In the genomic region with DNA sequence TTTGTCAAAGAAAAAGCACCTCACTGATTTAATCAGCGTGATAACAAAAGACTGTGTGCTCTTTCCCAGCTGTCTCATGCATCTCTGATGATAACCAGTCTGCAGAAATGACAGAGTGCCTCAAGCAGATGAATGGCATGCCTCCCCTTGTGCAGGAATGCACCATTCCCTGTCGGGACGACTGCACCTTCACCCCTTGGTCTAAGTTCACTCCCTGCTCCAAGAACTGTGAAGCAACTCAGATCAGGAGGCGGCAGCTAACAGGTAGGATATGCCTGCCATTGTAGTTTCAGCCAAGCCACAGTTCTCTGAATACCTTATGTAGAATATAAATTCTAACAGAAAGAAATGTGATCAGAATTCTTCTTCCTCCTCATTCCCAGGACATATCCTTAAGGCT, we compare ENCODE assay signal across 30 mouse cellular contexts.
DNase-seq lines count a peak whose midpoint lies in the region; ATAC-seq and TF ChIP-seq lines count a peak whose summit lies in the region.
"Had no signal": no experiment of that assay in that cellular context is flagged by ENCODE, and none has a peak within 500 bp of the region (broad histone marks: within the 10 kb centered on the region; RNA-seq: fewer than 3 reads in every experiment).

No protein-coding gene starts in this region.

- no peak overlapping the region for H3K27ac ChIP-seq in kidney, adult 2 months (ENCODE audit: insufficient read depth, low read depth, low read length)
- H3K27ac ChIP-seq in kidney, embryonic 16.5 days (ENCODE audit: low read length) = no peak overlapping the region
- H3K27ac ChIP-seq in intestine, postnatal 0 days (ENCODE audit: low read depth, low read length) = no peak overlapping the region
- no peak overlapping the region for H3K27ac ChIP-seq in thymus, adult 2 months (ENCODE audit: control insufficient read depth, insufficient read depth, low read length)
- H3K27ac ChIP-seq: embryonic facial prominence, embryonic 15.5 days; forebrain, embryonic 12.5 days; hindbrain, embryonic 12.5 days; hindbrain, postnatal 0 days; limb, embryonic 10.5 days; limb, embryonic 15.5 days; liver, embryonic 15.5 days; lung, embryonic 15.5 days; midbrain, embryonic 12.5 days; neural tube, embryonic 12.5 days had no signal

- no peaks in the 10 kb centered on the region for H3K9me3 ChIP-seq in kidney, embryonic 16.5 days (ENCODE audit: low read length)
- no peaks in the 10 kb centered on the region for H3K9me3 ChIP-seq in intestine, postnatal 0 days (ENCODE audit: control insufficient read depth)
- H3K9me3 ChIP-seq: embryonic facial prominence, embryonic 15.5 days; forebrain, embryonic 12.5 days; hindbrain, embryonic 12.5 days; limb, embryonic 10.5 days; limb, embryonic 15.5 days; liver, embryonic 15.5 days; lung, embryonic 15.5 days; midbrain, embryonic 12.5 days; neural tube, embryonic 12.5 days had no signal

- WGBS in kidney, adult 2 months = 34% methylated on average over 4 of the region's 4 CpGs
- WGBS in kidney, embryonic 16.5 days = 45% methylated on average over 4 of the region's 4 CpGs
- 18% methylated on average over 4 of the region's 4 CpGs for WGBS in intestine, postnatal 0 days
- 66% methylated on average over 4 of the region's 4 CpGs for WGBS in thymus, adult 2 months

- no peak overlapping the region for H3K4me2 ChIP-seq in kidney, embryonic 16.5 days (replicated peaks; ENCODE audit: low read depth, low read length)
- no peak overlapping the region for H3K4me2 ChIP-seq in intestine, postnatal 0 days (replicated peaks; ENCODE audit: low read depth)
- H3K4me2 ChIP-seq: embryonic facial prominence, embryonic 15.5 days; forebrain, embryonic 12.5 days; heart, embryonic 11.5 days; hindbrain, embryonic 12.5 days; limb, embryonic 15.5 days; liver, embryonic 15.5 days; lung, embryonic 15.5 days; midbrain, embryonic 12.5 days; neural tube, embryonic 12.5 days had no signal

- ATAC-seq in kidney, embryonic 16.5 days (ENCODE audit: low FRiP score, low TSS enrichment) = no peak
- peak; percentile 75; the same call in 1 of the 2 replicates for ATAC-seq in intestine, postnatal 0 days
- ATAC-seq: hindbrain, postnatal 0 days had no signal

- H3K9ac ChIP-seq in kidney, embryonic 16.5 days (replicated peaks; ENCODE audit: low read length) = no peak overlapping the region
- H3K9ac ChIP-seq in intestine, postnatal 0 days (ENCODE audit: low read depth, low read length) = no peak overlapping the region
- H3K9ac ChIP-seq: embryonic facial prominence, embryonic 15.5 days; forebrain, embryonic 12.5 days; hindbrain, embryonic 12.5 days; limb, embryonic 15.5 days; liver, embryonic 15.5 days; lung, embryonic 15.5 days; midbrain, embryonic 12.5 days; neural tube, embryonic 12.5 days had no signal

- H3K4me1 ChIP-seq in kidney, adult 2 months (ENCODE audit: control insufficient read depth, insufficient read depth, low read length) = no peaks in the 10 kb centered on the region
- no peaks in the 10 kb centered on the region for H3K4me1 ChIP-seq in kidney, embryonic 16.5 days (ENCODE audit: insufficient read depth, low read length)
- 0 out of 2 replicates have a peak, but pooled peaks cover 2% of the 10 kb centered on the region for H3K4me1 ChIP-seq in intestine, postnatal 0 days (replicated peaks; ENCODE audit: control insufficient read depth, insufficient read depth, low read length)
- no peaks in the 10 kb centered on the region for H3K4me1 ChIP-seq in thymus, adult 2 months (replicated peaks; ENCODE audit: control insufficient read depth, insufficient read depth, low read length)
- H3K4me1 ChIP-seq: embryonic facial prominence, embryonic 15.5 days; forebrain, embryonic 12.5 days; hindbrain, embryonic 12.5 days; limb, embryonic 10.5 days; limb, embryonic 15.5 days; liver, embryonic 15.5 days; lung, embryonic 15.5 days; midbrain, embryonic 12.5 days; neural tube, embryonic 12.5 days had no signal

- H3K4me3 ChIP-seq in kidney, adult 2 months (ENCODE audit: insufficient read depth, low read depth, low read length) = no peak overlapping the region
- H3K4me3 ChIP-seq in kidney, embryonic 16.5 days (ENCODE audit: low read length) = no peak overlapping the region
- no peak overlapping the region for H3K4me3 ChIP-seq in intestine, postnatal 0 days (ENCODE audit: low read depth, low read length)
- no peak overlapping the region for H3K4me3 ChIP-seq in thymus, adult 2 months (ENCODE audit: control insufficient read depth, insufficient read depth, low read length)
- H3K4me3 ChIP-seq: embryonic facial prominence, embryonic 15.5 days; forebrain, embryonic 12.5 days; hindbrain, embryonic 12.5 days; limb, embryonic 10.5 days; limb, embryonic 15.5 days; liver, embryonic 15.5 days; lung, embryonic 15.5 days; midbrain, embryonic 12.5 days; myocyte; neural tube, embryonic 12.5 days had no signal

- H3K36me3 ChIP-seq in kidney, adult 2 months (ENCODE audit: control insufficient read depth, insufficient read depth, low read length) = no peaks in the 10 kb centered on the region
- no peaks in the 10 kb centered on the region for H3K36me3 ChIP-seq in kidney, embryonic 16.5 days (ENCODE audit: insufficient read depth, low read length)
- H3K36me3 ChIP-seq in intestine, postnatal 0 days (ENCODE audit: control insufficient read depth, insufficient read depth) = no peaks in the 10 kb centered on the region
- H3K36me3 ChIP-seq in thymus, adult 2 months (ENCODE audit: control insufficient read depth, insufficient read depth, low read length) = no peaks in the 10 kb centered on the region
- H3K36me3 ChIP-seq: embryonic facial prominence, embryonic 15.5 days; forebrain, embryonic 12.5 days; hindbrain, embryonic 12.5 days; limb, embryonic 10.5 days; limb, embryonic 15.5 days; liver, embryonic 15.5 days; lung, embryonic 15.5 days; midbrain, embryonic 12.5 days; neural tube, embryonic 12.5 days had no signal

- DNase-seq in kidney, adult 2 months = peak; percentile 44
- DNase-seq in kidney, postnatal 10 days = peak; percentile 23
- DNase-seq in mesoderm, embryonic 11.5 days (ENCODE audit: low read depth, low spot score) = peak; percentile 14
- DNase-seq in thymus, adult 2 months = no peak
- DNase-seq in frontal cortex, postnatal 14 days (ENCODE audit: low spot score in 2 of 2) = no peak
- DNase-seq: adrenal gland, postnatal 36 days; B cell, adult 2 months; cerebellum, adult 18-20 months; cerebellum, postnatal 14 days; gastrocnemius, postnatal 25 days; heart, adult 11 months; heart, postnatal 36 days; layer of hippocampus, adult 9-11 months; right cerebral cortex, adult 18-20 months; right cerebral cortex, postnatal 4 days; thymus, postnatal 4 days had no signal

- no peak for TF ChIP-seq CTCF in kidney, adult 2 months (conservative IDR thresholded peaks at IDR 0.05; ENCODE audit: insufficient read depth, insufficient read length, low read depth, low read length)
- TF ChIP-seq CTCF in intestine, postnatal 0 days (IDR thresholded peaks at IDR 0.05; ENCODE audit: low read depth) = no peak
- TF ChIP-seq CTCF in thymus, adult 2 months (IDR thresholded peaks at IDR 0.05; ENCODE audit: borderline replicate concordance, control insufficient read depth, extremely low read depth, insufficient read depth, low read length, poor library complexity) = no peak

- H3K27me3 ChIP-seq in kidney, adult 2 months (replicated peaks; ENCODE audit: control insufficient read depth, insufficient read depth, low read length) = no peaks in the 10 kb centered on the region
- H3K27me3 ChIP-seq in kidney, embryonic 16.5 days (ENCODE audit: insufficient read depth, low read length) = no peaks in the 10 kb centered on the region
- no peaks in the 10 kb centered on the region for H3K27me3 ChIP-seq in intestine, postnatal 0 days (replicated peaks; ENCODE audit: control insufficient read depth, insufficient read depth, low read length)
- H3K27me3 ChIP-seq in thymus, adult 2 months (ENCODE audit: control insufficient read depth, insufficient read depth, low read length) = no peaks in the 10 kb centered on the region
- H3K27me3 ChIP-seq: embryonic facial prominence, embryonic 15.5 days; forebrain, embryonic 12.5 days; hindbrain, embryonic 12.5 days; limb, embryonic 15.5 days; liver, embryonic 15.5 days; lung, embryonic 15.5 days; midbrain, embryonic 12.5 days; neural tube, embryonic 12.5 days had no signal

- TF ChIP-seq POLR2A in kidney, adult 2 months (IDR thresholded peaks at IDR 0.05; ENCODE audit: low read depth, low read length) = no peak
- TF ChIP-seq POLR2A in thymus, adult 2 months (IDR thresholded peaks at IDR 0.05; ENCODE audit: control insufficient read depth, extremely low read depth, insufficient read depth, low read length, poor library complexity) = no peak

Comparison
In these comparisons a context has a peak if more than half of its experiments do, and no peak if none do; other contexts are left out.
1. DNase-seq: peak in kidney, adult 2 months (single experiment), kidney, postnatal 10 days (single experiment) and mesoderm, embryonic 11.5 days (single experiment); none in thymus, adult 2 months (single experiment) and frontal cortex, postnatal 14 days (0 of 2).